Mouse (Mus musculus) cerebellum, postnatal 4 days (tissue): ENCODE results near the gene Pex16.
"Not testable (repeated sequence)": the region's sequence is repeated elsewhere in the genome, so short reads cannot be mapped to it uniquely, and the experiment has no call there.

Experiments used
- DNase-seq, 2 experiments: peaks; one replicate each; pipeline ENCODE4 v3.0.0; 2022; ENCODE audit warnings: low spot score in 2 of 2, mixed read lengths in 1 of 2

The Pex16 gene

GRCm38 (mm10) chr2:92388891-92389641 lies 14.6 kb downstream of the Pex16 start:
- peak; percentile 75 to 87 for DNase-seq

- DNase-seq, result no peak
Observed at GRCm38 (mm10) chr2:92389645-92390044, 15.2 kb downstream of the Pex16 start.

GRCm38 (mm10) chr2:92390206-92390930 lies 15.9 kb downstream of the Pex16 start:
- DNase-seq, result no peak

- no peak for DNase-seq
Observed at GRCm38 (mm10) chr2:92391116-92391515, 16.6 kb downstream of the Pex16 start.

GRCm38 (mm10) chr2:92391703-92392317 lies 17.3 kb downstream of the Pex16 start:
- DNase-seq, result peak in 1 of 2 experiments; percentile 58

GRCm38 (mm10) chr2:92392318-92393264 lies 18.1 kb downstream of the Pex16 start:
- DNase-seq, result peak in 1 of 2 experiments; percentile 59

GRCm38 (mm10) chr2:92395535-92395934 lies 21.1 kb downstream of the Pex16 start:
- no peak for DNase-seq

GRCm38 (mm10) chr2:92397436-92397835 lies 23.0 kb downstream of the Pex16 start:
- no peak for DNase-seq

GRCm38 (mm10) chr2:92399877-92400276 lies 25.4 kb downstream of the Pex16 start:
- DNase-seq, result not testable (repeated sequence)

- no peak for DNase-seq
Observed at GRCm38 (mm10) chr2:92400682-92401081, 26.2 kb downstream of the Pex16 start.

GRCm38 (mm10) chr2:92401091-92401561 lies 26.6 kb downstream of the Pex16 start, which contains the start of gene Mapk8ip1:
Gene Mapk8ip1 (minus strand): TSS chr2:92401263.
- DNase-seq, result no peak

GRCm38 (mm10) chr2:92402591-92403326 lies 28.3 kb downstream of the Pex16 start:
- no peak for DNase-seq

GRCm38 (mm10) chr2:92403776-92404319 lies 29.4 kb downstream of the Pex16 start:
- DNase-seq, result no peak

GRCm38 (mm10) chr2:92404737-92405136 lies 30.3 kb downstream of the Pex16 start:
- no peak for DNase-seq

- DNase-seq, result no peak
Observed at GRCm38 (mm10) chr2:92405687-92406086, 31.2 kb downstream of the Pex16 start.

GRCm38 (mm10) chr2:92408309-92409045 lies 34.0 kb downstream of the Pex16 start:
- DNase-seq, result no peak

- no peak for DNase-seq
Observed at GRCm38 (mm10) chr2:92411705-92412104, 37.2 kb downstream of the Pex16 start.

- DNase-seq, result no peak
Observed at GRCm38 (mm10) chr2:92421723-92422387, 47.4 kb downstream of the Pex16 start.
